Mouse (Mus musculus) layer of hippocampus, postnatal 14 days (tissue): ENCODE results near the gene C1qtnf2. TPM values are rescaled to one million over a fixed set of nuclear protein-coding genes. Genes with fewer than 3 reads are reported as not detected.
A peak's percentile ranks its signal among the peaks of the same experiment; 100 is the strongest.

Experiments
- DNase-seq, 2 experiments: peaks; one replicate each; pipeline ENCODE4 v3.0.0; 2021 to 2022; ENCODE audit warnings: low spot score in 2 of 2, mixed read lengths in 1 of 2
- total RNA-seq, 2 experiments: library from RNA; stranded (reverse); gene quantifications; 2 replicates each; pipeline ENCODE4 v1.2.3; 2021

The C1qtnf2 gene
- total RNA-seq, 2 experiments from 2014 or later, result 3.1 to 3.6 TPM

GRCm38 (mm10) chr11:43528683-43529499 is 54.8 kb downstream of the C1qtnf2 start, which contains the start of gene Ccnjl:
Gene Ccnjl, plus strand, starts transcription at chr11:43528784.
- peak; percentile 35 to 63 for DNase-seq

DNA sequence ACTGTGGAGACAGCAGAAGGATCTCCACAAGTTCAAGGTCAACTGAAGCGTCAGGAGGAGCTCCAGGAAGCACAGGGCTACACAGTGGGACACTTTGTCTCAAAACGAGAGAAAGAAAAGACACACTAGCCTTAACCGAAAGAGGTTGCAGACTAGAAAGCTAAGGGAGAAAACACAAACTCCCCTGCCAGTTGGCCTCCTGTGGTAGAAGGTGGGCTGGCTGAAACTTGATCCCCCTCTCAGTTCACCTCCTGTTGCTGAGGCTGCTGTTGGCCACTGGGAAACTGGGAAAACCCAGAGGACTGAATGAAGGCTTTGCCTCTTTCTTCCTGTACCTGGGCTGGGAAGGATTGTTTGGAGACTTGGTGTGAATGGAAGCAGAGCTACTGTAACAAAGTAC is 56.0 kb downstream of the C1qtnf2 start:
- DNase-seq, result no peak

- DNase-seq, result no peak
Observed at GRCm38 (mm10) chr11:43531619-43532018, 57.5 kb downstream of the C1qtnf2 start.

GRCm38 (mm10) chr11:43537074-43537473 is 63.0 kb downstream of the C1qtnf2 start:
- no peak for DNase-seq

DNA sequence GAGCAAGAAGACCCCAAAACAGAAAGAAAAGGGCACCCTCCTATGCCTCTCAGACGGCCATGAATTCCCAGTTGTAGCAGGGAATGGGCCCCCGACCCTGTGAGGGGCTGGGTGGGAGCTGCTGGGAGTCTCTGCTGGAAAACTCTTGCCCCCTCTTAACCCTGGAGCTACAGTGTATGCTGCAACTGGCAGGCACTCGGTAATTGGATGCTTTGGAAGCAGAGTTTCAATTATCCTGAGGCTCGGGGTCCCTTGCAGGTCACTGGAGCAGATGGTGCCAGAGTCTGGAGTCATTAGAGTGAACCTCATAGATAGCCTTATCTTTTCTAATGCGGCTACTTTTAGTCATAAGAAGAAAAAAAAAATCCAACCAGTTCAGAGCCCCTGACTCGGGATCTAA is 65.8 kb downstream of the C1qtnf2 start:
- DNase-seq, result no peak

Other genes starting within 250 kb of the C1qtnf2 start
- 10 to 100 TPM; 21.2 to 24.3 TPM for gene Pttg1, start 48.0 kb upstream of the C1qtnf2 start, total RNA-seq
- gene Slu7, start 40.5 kb upstream of the C1qtnf2 start, total RNA-seq, result 10 to 100 TPM; 43.5 to 45.0 TPM
- gene Ccnjl, start 54.5 kb downstream of the C1qtnf2 start, total RNA-seq, result 1 to 10 TPM; 7.8 to 9.9 TPM
- gene 4933415A04Rik, start 112.8 kb downstream of the C1qtnf2 start, total RNA-seq, result 1 to 10 TPM; 2.1 to 2.5 TPM
- gene Fabp6, start 127.3 kb downstream of the C1qtnf2 start, total RNA-seq, result not detected
- gene Pwwp2a, start 207.7 kb downstream of the C1qtnf2 start, total RNA-seq, result 10 to 100 TPM; 69.6 to 73.3 TPM